Mouse (Mus musculus): ENCODE results near the gene Prf1. TPM values are rescaled to one million over a fixed set of nuclear protein-coding genes. Genes with fewer than 3 reads are reported as not detected.

Prf1 gene
- 0.01 TPM for polyA plus RNA-seq (2012; fragmentation: generic; extraction: Trizol)

DNA sequence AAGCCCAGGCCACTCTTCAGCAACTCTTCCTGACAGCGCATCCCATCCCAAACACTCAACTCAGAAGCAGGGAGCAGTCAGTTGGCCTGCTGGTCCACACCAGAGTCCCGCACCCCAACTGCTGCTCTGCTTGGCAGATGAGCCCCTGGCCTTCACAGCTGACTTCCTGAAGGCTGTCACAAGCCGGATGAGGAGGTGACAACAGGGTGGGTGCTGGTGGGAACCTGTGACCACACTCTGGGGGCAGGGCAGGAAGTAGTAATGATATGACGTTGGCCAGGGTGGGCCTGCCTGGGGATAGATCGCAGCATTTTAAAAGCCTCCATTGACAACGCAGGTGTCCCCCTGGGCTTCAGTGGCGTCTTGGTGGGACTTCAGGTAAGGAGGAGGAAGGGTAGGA, at the start of gene Prf1:
Gene Prf1, plus strand, starts transcription at position 357 of the 400 bp plus-strand sequence.
- H3K27me3 ChIP-seq (ENCODE audit: control insufficient read depth, insufficient read depth, insufficient read length): no peaks in the 10 kb centered on the region
- no peaks in the 10 kb centered on the region for H3K36me3 ChIP-seq (ENCODE audit: control insufficient read depth, insufficient read depth)
- H3K4me3 ChIP-seq: no peak within 1 kb of the TSS
- no peaks in the 10 kb centered on the region for H3K79me2 ChIP-seq (ENCODE audit: control insufficient read depth, insufficient read depth)
- H3ac ChIP-seq (ENCODE audit: control insufficient read depth, insufficient read length): no peak within 1 kb of the TSS
- H3K4me2 ChIP-seq (ENCODE audit: low read depth): no peak within 1 kb of the TSS
- TF ChIP-seq MAX (IDR thresholded peaks at IDR 0.05; ENCODE audit: low read depth) (no peak), MYOG (IDR thresholded peaks at IDR 0.05; ENCODE audit: control insufficient read depth in 1 of 3, insufficient read depth in 1 of 3, insufficient read length in 2 of 3, low read depth in 2 of 3) (no peak), TCF12 (IDR thresholded peaks at IDR 0.05; ENCODE audit: insufficient read depth, poor library complexity, severe bottlenecking) (no peak), E2F4 (IDR thresholded peaks at IDR 0.05; ENCODE audit: insufficient read depth) (no peak), REST (IDR thresholded peaks at IDR 0.05; ENCODE audit: insufficient read depth, insufficient read length) (no peak), SRF (IDR thresholded peaks at IDR 0.05; ENCODE audit: control insufficient read depth, insufficient read length, low read depth) (no peak), USF1 (IDR thresholded peaks at IDR 0.05; ENCODE audit: low read depth) (no peak), POLR2A (IDR thresholded peaks at IDR 0.05; ENCODE audit: insufficient read length, low read depth) (no peak), CEBPB (IDR thresholded peaks at IDR 0.05; ENCODE audit: insufficient read depth, poor library complexity, severe bottlenecking) (no peak), MYOD1 (IDR thresholded peaks at IDR 0.05; ENCODE audit: control insufficient read depth in 1 of 3, insufficient read length in 2 of 3, low read depth in 2 of 3) (no peak)

DNA sequence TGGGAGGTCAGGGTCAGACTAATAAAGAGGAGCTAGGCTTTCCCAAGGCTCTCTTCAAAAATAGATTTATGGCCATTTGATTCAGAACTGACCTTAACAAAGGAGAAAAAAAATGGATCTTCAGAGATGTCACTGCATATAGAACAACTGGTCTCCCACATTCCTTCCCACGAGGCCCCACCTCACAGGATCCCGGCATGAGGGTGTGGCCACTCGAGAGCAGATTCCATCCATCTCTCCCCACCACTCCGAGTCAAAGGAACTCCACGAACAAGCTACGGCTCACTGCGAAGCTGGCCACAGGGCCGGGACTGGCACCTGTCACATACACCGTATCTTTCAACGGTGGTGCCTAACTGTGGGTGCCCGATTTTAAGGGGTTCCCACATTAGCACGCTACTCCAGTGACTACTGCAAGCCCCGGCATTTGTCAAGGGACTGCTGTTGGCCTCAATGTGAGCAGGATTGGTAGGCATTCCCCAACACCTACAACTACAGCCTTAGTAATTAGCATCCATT, 49.0 kb upstream of the Prf1 start:
- no peak for TF ChIP-seq REST (IDR thresholded peaks at IDR 0.05; ENCODE audit: insufficient read depth, insufficient read length)
- peak in 2 of 3 experiments; percentile 9 to 87 for TF ChIP-seq MYOD1 (IDR thresholded peaks at IDR 0.05; ENCODE audit: control insufficient read depth in 1 of 3, insufficient read length in 2 of 3, low read depth in 2 of 3)
- no peak for TF ChIP-seq CEBPB (IDR thresholded peaks at IDR 0.05; ENCODE audit: insufficient read depth, poor library complexity, severe bottlenecking)
- TF ChIP-seq POLR2AphosphoS2 (IDR thresholded peaks at IDR 0.05; ENCODE audit: insufficient read length, low read depth): no peak
- no peak for TF ChIP-seq USF1 (IDR thresholded peaks at IDR 0.05; ENCODE audit: low read depth)
- TF ChIP-seq SRF (IDR thresholded peaks at IDR 0.05; ENCODE audit: control insufficient read depth, insufficient read length, low read depth): no peak
- TF ChIP-seq MAX (IDR thresholded peaks at IDR 0.05; ENCODE audit: low read depth): no peak
- no peak for TF ChIP-seq POLR2A (IDR thresholded peaks at IDR 0.05; ENCODE audit: insufficient read length, low read depth)
- no peak for TF ChIP-seq TCF3 (IDR thresholded peaks at IDR 0.05; ENCODE audit: insufficient read length, low read depth)
- no peak for TF ChIP-seq E2F4 (IDR thresholded peaks at IDR 0.05; ENCODE audit: insufficient read depth)
- TF ChIP-seq MYOG (IDR thresholded peaks at IDR 0.05; ENCODE audit: control insufficient read depth in 1 of 3, insufficient read depth in 1 of 3, insufficient read length in 2 of 3, low read depth in 2 of 3): peak in 1 of 3 experiments; percentile 83
- no peak for TF ChIP-seq TCF12 (IDR thresholded peaks at IDR 0.05; ENCODE audit: insufficient read depth, poor library complexity, severe bottlenecking)

DNA sequence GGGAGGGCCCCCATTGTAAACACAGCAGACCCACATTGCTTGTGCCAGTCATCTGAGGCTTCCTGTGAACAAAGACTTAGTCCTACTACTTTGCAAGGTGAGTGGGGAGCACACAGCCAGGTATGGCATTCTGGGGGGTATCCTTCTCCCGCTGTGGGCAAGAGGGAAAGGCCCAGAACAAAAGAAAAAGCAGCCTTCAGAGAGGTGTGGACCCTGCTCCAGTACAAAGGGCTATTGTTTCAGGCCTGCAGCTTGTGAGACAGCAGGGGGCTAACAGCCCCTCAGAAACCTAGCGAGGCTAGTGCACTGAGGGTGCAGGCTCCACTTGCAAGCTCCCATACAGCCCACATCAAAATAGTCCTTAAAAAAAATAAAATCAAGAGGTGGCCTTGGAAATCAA, 47.7 kb upstream of the Prf1 start:
- no peaks in the 10 kb centered on the region for H3K79me2 ChIP-seq (ENCODE audit: control insufficient read depth, insufficient read depth)
- H3K27me3 ChIP-seq (ENCODE audit: control insufficient read depth, insufficient read depth, insufficient read length): no peaks in the 10 kb centered on the region
- no peak overlapping the region for H3K4me3 ChIP-seq
- peaks cover 8% of the 10 kb centered on the region for H3K36me3 ChIP-seq (ENCODE audit: control insufficient read depth, insufficient read depth)
- no peak overlapping the region for H3K4me2 ChIP-seq (ENCODE audit: low read depth)
- no peak overlapping the region for H3ac ChIP-seq (ENCODE audit: control insufficient read depth, insufficient read length)
- TF ChIP-seq USF1 (IDR thresholded peaks at IDR 0.05; ENCODE audit: low read depth) (no peak), SRF (IDR thresholded peaks at IDR 0.05; ENCODE audit: control insufficient read depth, insufficient read length, low read depth) (no peak), CEBPB (IDR thresholded peaks at IDR 0.05; ENCODE audit: insufficient read depth, poor library complexity, severe bottlenecking) (no peak), POLR2A (IDR thresholded peaks at IDR 0.05; ENCODE audit: insufficient read length, low read depth) (no peak), MAX (IDR thresholded peaks at IDR 0.05; ENCODE audit: low read depth) (no peak), TCF12 (IDR thresholded peaks at IDR 0.05; ENCODE audit: insufficient read depth, poor library complexity, severe bottlenecking) (no peak), MYOD1 (IDR thresholded peaks at IDR 0.05; ENCODE audit: control insufficient read depth in 1 of 3, insufficient read length in 2 of 3, low read depth in 2 of 3) (no peak), POLR2AphosphoS2 (IDR thresholded peaks at IDR 0.05; ENCODE audit: insufficient read length, low read depth) (no peak), REST (IDR thresholded peaks at IDR 0.05; ENCODE audit: insufficient read depth, insufficient read length) (no peak), TCF3 (IDR thresholded peaks at IDR 0.05; ENCODE audit: insufficient read length, low read depth) (no peak), MYOG (IDR thresholded peaks at IDR 0.05; ENCODE audit: control insufficient read depth in 1 of 3, insufficient read depth in 1 of 3, insufficient read length in 2 of 3, low read depth in 2 of 3) (no peak)

More for the DNA sequence above, 49.0 kb upstream of the Prf1 start:
- Histone ChIP-seq H3K79me2 (ENCODE audit: control insufficient read depth, insufficient read depth) (no peaks in the 10 kb centered on the region), H3ac (ENCODE audit: control insufficient read depth, insufficient read length) (no peak overlapping the region), H3K4me3 (no peak overlapping the region), H3K27me3 (ENCODE audit: control insufficient read depth, insufficient read depth, insufficient read length) (no peaks in the 10 kb centered on the region), H3K36me3 (ENCODE audit: control insufficient read depth, insufficient read depth) (peaks cover 8% of the 10 kb centered on the region), H3K4me2 (ENCODE audit: low read depth) (no peak overlapping the region)

- Histone ChIP-seq H3K36me3 (ENCODE audit: control insufficient read depth, insufficient read depth) (peaks cover 14% of the 10 kb centered on the region), H3K27me3 (ENCODE audit: control insufficient read depth, insufficient read depth, insufficient read length) (no peaks in the 10 kb centered on the region), H3K4me2 (ENCODE audit: low read depth) (no peak overlapping the region), H3K79me2 (ENCODE audit: control insufficient read depth, insufficient read depth) (no peaks in the 10 kb centered on the region), H3K4me3 (no peak overlapping the region), H3ac (ENCODE audit: control insufficient read depth, insufficient read length) (no peak overlapping the region)
- TF ChIP-seq TCF12 (IDR thresholded peaks at IDR 0.05; ENCODE audit: insufficient read depth, poor library complexity, severe bottlenecking) (no peak), CEBPB (IDR thresholded peaks at IDR 0.05; ENCODE audit: insufficient read depth, poor library complexity, severe bottlenecking) (no peak), MAX (IDR thresholded peaks at IDR 0.05; ENCODE audit: low read depth) (no peak), TCF3 (IDR thresholded peaks at IDR 0.05; ENCODE audit: insufficient read length, low read depth) (no peak), MYOG (IDR thresholded peaks at IDR 0.05; ENCODE audit: control insufficient read depth in 1 of 3, insufficient read depth in 1 of 3, insufficient read length in 2 of 3, low read depth in 2 of 3) (no peak), E2F4 (IDR thresholded peaks at IDR 0.05; ENCODE audit: insufficient read depth) (no peak), REST (IDR thresholded peaks at IDR 0.05; ENCODE audit: insufficient read depth, insufficient read length) (no peak), POLR2AphosphoS2 (IDR thresholded peaks at IDR 0.05; ENCODE audit: insufficient read length, low read depth) (no peak), MYOD1 (IDR thresholded peaks at IDR 0.05; ENCODE audit: control insufficient read depth in 1 of 3, insufficient read length in 2 of 3, low read depth in 2 of 3) (no peak), USF1 (IDR thresholded peaks at IDR 0.05; ENCODE audit: low read depth) (no peak), SRF (IDR thresholded peaks at IDR 0.05; ENCODE audit: control insufficient read depth, insufficient read length, low read depth) (no peak), POLR2A (IDR thresholded peaks at IDR 0.05; ENCODE audit: insufficient read length, low read depth) (no peak)
Observed at GRCm38 (mm10) chr10:61254761-61255160, 42.9 kb upstream of the Prf1 start.

Measured in myocyte (in vitro differentiated cells).